Mouse (Mus musculus): ENCODE measurements at regions not wholly inside any gene's neighbourhood (a gene's known extent, or its start where the extent isn't known, plus 50 kb on each side); places are given as distances from the start of the nearest gene placed in this dataset.
"Not testable (repeated sequence)": the region's sequence is repeated elsewhere in the genome, so short reads cannot be mapped to it uniquely, and the experiment has no call there.

DNA sequence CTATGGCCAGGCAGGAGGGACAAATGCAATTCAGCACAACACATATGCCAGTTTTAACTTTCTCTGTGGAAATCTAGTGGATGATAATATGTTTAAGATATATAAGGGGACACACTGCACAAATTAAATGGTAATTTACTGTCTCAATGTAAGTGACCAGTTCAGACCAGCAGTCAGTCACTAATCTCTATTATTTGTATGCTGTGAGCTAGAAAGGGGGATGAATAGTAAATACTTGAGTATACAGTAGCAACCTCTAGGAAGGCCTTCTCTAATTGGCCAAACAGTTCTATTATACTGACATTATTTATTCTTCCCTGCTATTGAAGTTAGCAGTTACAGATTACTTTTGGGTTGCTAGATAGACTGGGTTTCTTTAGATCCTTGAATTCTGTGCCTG, 391.2 kb downstream of the Fign start:
- DNase-seq (ENCODE audit: low spot score in 2 of 2) = no peak

DNA sequence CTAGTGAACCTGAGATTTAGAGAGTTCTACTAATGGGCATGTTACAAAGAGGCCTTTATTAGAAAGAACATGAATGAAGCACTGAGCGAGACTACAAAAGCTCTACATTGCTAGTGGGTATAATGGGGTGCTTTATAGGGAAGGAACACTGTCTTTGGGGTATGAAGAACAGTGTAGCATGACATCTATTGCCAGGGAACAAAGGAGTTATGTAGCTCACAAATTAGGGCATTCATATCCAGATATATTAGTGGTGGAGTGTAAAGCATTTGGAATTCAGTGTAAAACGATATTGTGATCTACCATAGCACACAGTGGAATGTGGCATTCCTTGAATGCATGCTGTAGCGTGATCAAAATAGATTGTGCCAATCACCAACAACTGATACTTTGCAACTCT, 391.7 kb downstream of the Fign start:
- DNase-seq (ENCODE audit: low spot score in 2 of 2) = no peak

DNA sequence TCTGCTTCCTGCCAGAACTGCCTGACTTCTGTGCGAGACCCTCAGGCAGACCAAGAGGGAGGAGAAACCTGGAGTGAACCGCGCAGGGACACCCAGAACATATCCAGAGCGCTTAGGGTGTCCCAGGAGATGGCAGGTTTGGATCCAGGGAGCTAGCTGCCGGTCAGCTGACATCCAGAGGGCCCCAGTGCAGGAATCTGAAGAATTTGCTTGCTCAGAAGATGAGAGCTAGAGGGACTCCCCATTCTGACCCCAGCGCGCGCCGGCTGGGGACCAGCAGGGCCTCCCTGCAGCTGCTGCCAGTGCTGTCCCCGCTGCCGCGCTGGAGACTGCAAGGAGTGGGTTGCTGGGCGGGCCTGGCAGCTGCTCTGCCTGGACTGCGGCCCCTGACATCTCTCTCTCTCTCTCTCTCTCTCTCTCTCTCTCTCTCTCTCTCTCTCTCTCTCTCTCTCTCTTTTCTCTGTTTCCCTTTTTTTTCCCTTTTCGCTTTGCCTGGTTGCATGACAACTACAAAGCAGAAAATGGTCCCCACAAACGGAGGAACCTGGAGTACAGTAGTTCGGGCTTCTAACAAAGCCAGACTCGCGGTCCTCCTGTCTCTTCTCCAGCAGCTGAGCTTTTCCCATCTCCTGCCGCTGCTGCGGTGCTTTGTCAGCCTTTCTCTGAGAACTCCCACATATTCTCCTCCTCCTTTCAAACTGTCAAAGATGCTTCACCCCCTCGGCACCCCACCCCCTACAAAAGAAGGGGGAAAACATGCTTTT, 395.3 kb downstream of the Fign start:
- peak; percentile 3 to 11 for DNase-seq (ENCODE audit: low spot score in 2 of 2)

DNA sequence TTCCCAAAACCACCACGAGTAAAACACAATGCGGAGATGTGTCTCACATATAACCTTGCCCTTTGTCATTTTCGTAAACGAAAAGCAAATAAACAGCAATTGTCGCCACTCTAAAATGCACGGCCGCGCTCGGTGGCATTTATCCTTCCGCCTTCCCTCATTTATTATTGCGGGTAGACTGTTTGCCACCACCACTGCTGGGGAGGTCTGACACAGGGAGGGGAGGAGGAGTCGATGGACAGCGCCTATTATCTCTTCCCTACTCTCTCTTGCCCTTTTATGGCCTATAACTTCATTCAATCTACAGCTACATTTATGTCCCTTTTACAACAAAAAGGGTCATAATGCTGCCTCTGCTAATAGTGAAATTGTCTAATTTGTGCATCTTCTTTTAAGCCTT, 396.0 kb downstream of the Fign start:
- no peak for DNase-seq (ENCODE audit: low spot score in 2 of 2)

DNA sequence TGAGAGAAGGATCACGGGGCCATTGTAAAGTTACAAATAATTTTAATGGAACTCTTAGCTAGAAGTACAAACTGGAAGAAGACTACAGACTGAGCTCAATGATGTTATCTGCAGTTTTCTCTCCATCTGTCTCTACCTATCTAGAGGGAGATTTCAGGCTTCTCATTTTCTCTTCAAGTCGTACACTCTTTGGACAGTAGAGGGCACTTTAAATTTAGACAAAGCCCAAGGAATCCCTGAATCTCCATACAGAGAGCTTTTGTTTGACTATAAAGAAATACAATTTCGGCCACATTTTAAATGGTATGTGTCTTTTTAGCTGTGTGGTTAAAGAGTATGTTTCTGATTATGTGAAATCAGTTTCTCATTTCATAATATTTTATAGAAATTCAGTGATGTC, 397.6 kb downstream of the Fign start:
- DNase-seq (ENCODE audit: low spot score in 2 of 2) = peak in 1 of 2 experiments; percentile 50

DNA sequence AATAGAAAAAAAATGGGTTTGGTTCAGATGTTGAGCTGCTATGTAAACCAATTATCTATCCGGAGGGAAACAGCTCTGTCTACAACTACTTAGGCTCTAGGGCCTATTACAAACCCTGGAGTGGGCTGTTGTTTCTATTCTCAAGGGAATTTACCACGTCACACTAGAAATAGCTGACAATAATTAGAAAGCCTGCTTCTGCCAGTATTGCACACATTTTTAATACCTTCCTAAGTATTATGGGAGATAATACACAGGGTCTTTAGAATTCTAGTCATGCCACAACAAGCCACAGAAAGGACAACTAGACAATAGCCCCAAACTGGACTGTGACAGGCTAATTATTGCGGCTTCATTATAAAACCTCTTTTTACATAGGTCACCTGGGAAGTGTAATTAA, 428.1 kb downstream of the Fign start:
- no peak for DNase-seq (ENCODE audit: low spot score in 2 of 2)

DNA sequence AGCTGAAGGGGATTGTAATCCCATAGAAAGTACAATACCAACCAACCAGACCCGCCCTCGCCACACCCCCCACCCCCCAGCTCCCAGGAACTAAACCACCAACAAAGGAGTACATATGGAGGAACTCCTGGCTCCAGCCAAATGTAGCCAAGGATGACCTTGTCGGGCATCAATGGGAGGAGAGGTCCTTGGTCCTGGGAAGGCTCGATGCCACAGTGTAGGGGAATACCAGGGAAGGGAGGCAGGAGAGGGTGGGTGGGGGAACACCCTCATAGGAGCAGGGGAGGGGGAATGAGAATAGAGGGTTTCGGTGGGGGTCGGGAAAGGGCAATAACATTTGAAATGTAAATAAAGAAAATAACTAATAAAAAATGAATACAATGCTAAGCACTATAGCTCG, 429.1 kb downstream of the Fign start:
- no peak for DNase-seq (ENCODE audit: low spot score in 2 of 2)

DNA sequence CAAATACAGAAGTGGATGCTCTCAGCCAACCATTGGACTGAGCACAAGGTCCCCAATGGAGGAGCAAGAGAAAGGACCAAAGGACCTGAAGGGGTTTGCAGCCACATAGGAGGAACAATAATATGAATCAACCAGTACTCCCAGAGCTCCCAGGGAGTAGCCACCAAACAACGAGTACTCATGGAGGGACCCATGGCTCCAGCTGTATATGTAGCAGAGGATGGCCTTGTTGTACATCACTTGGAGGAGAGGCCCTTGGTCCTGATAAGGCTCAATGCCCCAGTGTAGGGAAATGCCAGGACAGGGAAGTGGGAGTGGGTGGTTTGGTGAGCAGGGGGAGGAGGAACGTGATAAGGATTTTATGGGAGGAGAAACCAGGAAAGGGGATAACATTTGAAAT, 437.9 kb downstream of the Fign start:
- DNase-seq (ENCODE audit: low spot score in 2 of 2) = not testable (repeated sequence)
